Mouse (Mus musculus): ENCODE data around the gene Dmbt1.
"Not testable (repeated sequence)": the region's sequence is repeated elsewhere in the genome, so short reads cannot be mapped to it uniquely, and the experiment has no call there.

Dmbt1 gene

GRCm38 (mm10) chr7:131049829-131050228 lies 18.0 kb downstream of the Dmbt1 start:
- not testable (repeated sequence) for DNase-seq (ENCODE audit: low spot score)

- DNase-seq (ENCODE audit: low spot score), result no peak
Observed at GRCm38 (mm10) chr7:131054808-131055370, 23.0 kb downstream of the Dmbt1 start.

GRCm38 (mm10) chr7:131057918-131058317 lies 26.1 kb downstream of the Dmbt1 start:
- not testable (repeated sequence) for DNase-seq (ENCODE audit: low spot score)

- DNase-seq (ENCODE audit: low spot score), result not testable (repeated sequence)
Observed at GRCm38 (mm10) chr7:131059808-131060207, 28.0 kb downstream of the Dmbt1 start.

GRCm38 (mm10) chr7:131062541-131062940 lies 30.7 kb downstream of the Dmbt1 start:
- DNase-seq (ENCODE audit: low spot score), result no peak

- DNase-seq (ENCODE audit: low spot score), result not testable (repeated sequence)
Observed at GRCm38 (mm10) chr7:131068191-131068590, 36.3 kb downstream of the Dmbt1 start.

GRCm38 (mm10) chr7:131073476-131073875 lies 41.6 kb downstream of the Dmbt1 start:
- DNase-seq (ENCODE audit: low spot score), result not testable (repeated sequence)

GRCm38 (mm10) chr7:131074098-131074497 lies 42.2 kb downstream of the Dmbt1 start:
- not testable (repeated sequence) for DNase-seq (ENCODE audit: low spot score)

- no peak for DNase-seq (ENCODE audit: low spot score)
Observed at GRCm38 (mm10) chr7:131075956-131076355, 44.1 kb downstream of the Dmbt1 start.

GRCm38 (mm10) chr7:131082403-131082802 lies 50.5 kb downstream of the Dmbt1 start:
- DNase-seq (ENCODE audit: low spot score), result not testable (repeated sequence)

- peak; percentile 35 for DNase-seq (ENCODE audit: low spot score)
Observed at GRCm38 (mm10) chr7:131112486-131112885, 80.6 kb downstream of the Dmbt1 start.

GRCm38 (mm10) chr7:131113676-131114075 lies 81.8 kb downstream of the Dmbt1 start:
- DNase-seq (ENCODE audit: low spot score), result no peak

- DNase-seq (ENCODE audit: low spot score), result no peak
Observed at GRCm38 (mm10) chr7:131114434-131114833, 82.6 kb downstream of the Dmbt1 start.

- DNase-seq (ENCODE audit: low spot score), result no peak
Observed at GRCm38 (mm10) chr7:131122210-131122807, 90.5 kb downstream of the Dmbt1 start.

GRCm38 (mm10) chr7:131130021-131130420 lies 98.2 kb downstream of the Dmbt1 start:
- DNase-seq (ENCODE audit: low spot score), result no peak

- no peak for DNase-seq (ENCODE audit: low spot score)
Observed at GRCm38 (mm10) chr7:131133181-131133580, 101.3 kb downstream of the Dmbt1 start.

GRCm38 (mm10) chr7:131146214-131146613 lies 114.4 kb downstream of the Dmbt1 start, which contains the start of gene 4933402N03Rik:
4933402N03Rik (minus strand) TSS chr7:131146314.
- DNase-seq (ENCODE audit: low spot score), result no peak

GRCm38 (mm10) chr7:131150179-131150578 lies 118.3 kb downstream of the Dmbt1 start:
- no peak for DNase-seq (ENCODE audit: low spot score)

- DNase-seq (ENCODE audit: low spot score), result no peak
Observed at GRCm38 (mm10) chr7:131153044-131153443, 121.2 kb downstream of the Dmbt1 start.

- DNase-seq (ENCODE audit: low spot score), result no peak
Observed at GRCm38 (mm10) chr7:131162251-131162650, 130.4 kb downstream of the Dmbt1 start.

- no peak for DNase-seq (ENCODE audit: low spot score)
Observed at GRCm38 (mm10) chr7:131167771-131168170, 135.9 kb downstream of the Dmbt1 start.

GRCm38 (mm10) chr7:131169099-131169498 lies 137.2 kb downstream of the Dmbt1 start:
- no peak for DNase-seq (ENCODE audit: low spot score)
